Comparison of ENCODE assay signal across 10 mouse cellular contexts in the genomic region with DNA sequence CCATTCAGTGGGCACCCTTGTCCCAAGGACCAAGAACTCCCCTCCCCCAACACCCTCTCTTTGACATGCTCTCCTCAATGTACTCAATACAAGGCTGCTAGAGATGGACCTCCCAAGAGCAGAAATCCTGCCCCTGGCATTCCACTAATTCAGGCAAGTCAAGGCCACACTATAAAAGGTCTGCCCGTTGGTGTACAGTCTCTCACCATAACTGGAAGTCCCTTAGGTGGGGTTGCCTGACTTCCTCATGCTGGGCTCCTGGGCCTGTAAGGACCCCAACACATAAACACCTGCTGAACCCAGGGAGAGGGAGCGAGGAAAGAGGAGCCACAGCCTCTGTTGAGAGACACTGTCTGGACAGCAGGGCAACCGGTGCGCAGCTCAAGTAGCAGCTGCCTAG. TPM values are rescaled to one million over a fixed set of nuclear protein-coding genes. Genes with fewer than 3 reads are reported as not detected.
A peak's percentile ranks its signal among the peaks of the same experiment; 100 is the strongest.
DNase-seq lines count a peak whose midpoint lies in the region; ATAC-seq and TF ChIP-seq lines count a peak whose summit lies in the region.
"Had no signal": no experiment of that assay in that cellular context is flagged by ENCODE, and none has a peak within 500 bp of the region (broad histone marks: within the 10 kb centered on the region; RNA-seq: fewer than 3 reads in every experiment).

No protein-coding gene starts in this region.

- no peak for DNase-seq in heart, adult 2 months
- DNase-seq in heart, adult 9 months (ENCODE audit: low spot score in 2 of 2): no peak
- DNase-seq in hindbrain, embryonic 14.5 days (ENCODE audit: low spot score): no peak
- no peak for DNase-seq in gastrocnemius, postnatal 36 days
- no peak for DNase-seq in left cerebral cortex, adult 2 months (ENCODE audit: extremely low spot score in 1 of 2, low spot score in 2 of 2)
- no peak for DNase-seq in thymus, adult 18-20 months

- WGBS in heart, adult 2 months: 90% methylated on average over 4 of the region's 4 CpGs
- WGBS in hindbrain, embryonic 14.5 days: 94% methylated on average over 4 of the region's 4 CpGs
- 89% methylated on average over 4 of the region's 4 CpGs for WGBS in midbrain, embryonic 13.5 days

- no peaks in the 10 kb centered on the region for H3K27me3 ChIP-seq in heart, adult 2 months (ENCODE audit: control insufficient read depth, insufficient read depth, low read length)
- H3K27me3 ChIP-seq in hindbrain, embryonic 14.5 days (ENCODE audit: control insufficient read depth, insufficient read depth, low read length): no peaks in the 10 kb centered on the region
- no peaks in the 10 kb centered on the region for H3K27me3 ChIP-seq in midbrain, embryonic 13.5 days

- H3K27ac ChIP-seq in heart, adult 2 months: no peak overlapping the region
- H3K27ac ChIP-seq in bone marrow macrophage, adult 2 months (ENCODE audit: insufficient read depth, low read depth, low read length): no peak overlapping the region
- H3K27ac ChIP-seq in hindbrain, embryonic 14.5 days: no peak overlapping the region
- no peak overlapping the region for H3K27ac ChIP-seq in midbrain, embryonic 13.5 days
- H3K27ac ChIP-seq in left cerebral cortex, adult 2 months: no peak overlapping the region

- no peak for ATAC-seq in hindbrain, embryonic 14.5 days (ENCODE audit: low FRiP score)
- no peak for ATAC-seq in midbrain, embryonic 13.5 days
- ATAC-seq: CD4-positive, CD25-positive, alpha-beta regulatory T cell, adult 4 months had no signal

- H3K79me2 ChIP-seq in heart, adult 2 months (replicated peaks; ENCODE audit: control insufficient read depth, insufficient read depth, low read length): no peaks in the 10 kb centered on the region

- no peaks in the 10 kb centered on the region for H3K36me3 ChIP-seq in heart, adult 2 months (ENCODE audit: control insufficient read depth, insufficient read depth, low read length)
- peaks cover 37% of the 10 kb centered on the region for H3K36me3 ChIP-seq in hindbrain, embryonic 14.5 days (replicated peaks; ENCODE audit: control insufficient read depth, insufficient read depth)
- H3K36me3 ChIP-seq in midbrain, embryonic 13.5 days: peaks cover 43% of the 10 kb centered on the region

- TF ChIP-seq POLR2A in heart, adult 2 months (IDR thresholded peaks at IDR 0.05; ENCODE audit: insufficient read depth, low read depth, low read length): no peak
- no peak for TF ChIP-seq POLR2A in bone marrow macrophage, adult 2 months (IDR thresholded peaks at IDR 0.05; ENCODE audit: borderline replicate concordance, low read depth, low read length)

- peak overlapping the region; percentile 70 for H3K4me2 ChIP-seq in hindbrain, embryonic 14.5 days (replicated peaks)
- H3K4me2 ChIP-seq in midbrain, embryonic 13.5 days (replicated peaks): peak overlapping the region; percentile 94

- H3K9ac ChIP-seq in heart, adult 2 months (ENCODE audit: low read depth, low read length): peak overlapping the region; percentile 87; the same call in 1 of the 2 replicates
- peak overlapping the region; percentile 81; the same call in 1 of the 2 replicates for H3K9ac ChIP-seq in hindbrain, embryonic 14.5 days
- H3K9ac ChIP-seq in midbrain, embryonic 13.5 days (replicated peaks): peak overlapping the region; percentile 83

- intact Hi-C loops in heart, adult 2 months (cut with DNase I): loop anchor here (2.0 kb wide), 3 partner anchors 29 to 191 kb away; a partner anchor contains a TSS
- intact Hi-C loops in gastrocnemius, postnatal 36 days (cut with DNase I): loop anchor here (5.0 kb wide), 2 partner anchors 81 to 156 kb away; a partner anchor contains a TSS
- intact Hi-C loops in left cerebral cortex, adult 2 months (cut with DNase I): loop anchor here (1.0 to 2.0 kb wide), 2 partner anchors 28 to 157 kb away; a partner anchor contains a TSS

- no peak for TF ChIP-seq EP300 in heart, adult 2 months (IDR thresholded peaks at IDR 0.05; ENCODE audit: insufficient read depth, low read depth, low read length)

- no peak for TF ChIP-seq CTCF in heart, adult 2 months (IDR thresholded peaks at IDR 0.05)
- TF ChIP-seq CTCF in bone marrow macrophage, adult 2 months (IDR thresholded peaks at IDR 0.05; ENCODE audit: low read depth, low read length): no peak
- no peak for TF ChIP-seq CTCF in left cerebral cortex, adult 2 months (IDR thresholded peaks at IDR 0.05)

- H3K4me1 ChIP-seq in heart, adult 2 months (ENCODE audit: control insufficient read depth, insufficient read depth, low read length): peaks cover 4% of the 10 kb centered on the region
- peaks cover 7% of the 10 kb centered on the region for H3K4me1 ChIP-seq in bone marrow macrophage, adult 2 months (ENCODE audit: control insufficient read depth, insufficient read depth, low read length)
- peaks cover 7% of the 10 kb centered on the region for H3K4me1 ChIP-seq in hindbrain, embryonic 14.5 days (replicated peaks; ENCODE audit: control insufficient read depth, insufficient read depth, low read length)
- peaks cover 16% of the 10 kb centered on the region for H3K4me1 ChIP-seq in midbrain, embryonic 13.5 days (replicated peaks)

- H3K9me3 ChIP-seq in hindbrain, embryonic 14.5 days (ENCODE audit: control insufficient read depth, low read length): no peaks in the 10 kb centered on the region
- no peaks in the 10 kb centered on the region for H3K9me3 ChIP-seq in midbrain, embryonic 13.5 days

- no peak overlapping the region for H3K4me3 ChIP-seq in heart, adult 2 months
- peak overlapping the region; percentile 86 for H3K4me3 ChIP-seq in bone marrow macrophage, adult 2 months (ENCODE audit: insufficient read depth, low read length)
- peak overlapping the region; percentile 82; the same call in 1 of the 2 replicates for H3K4me3 ChIP-seq in hindbrain, embryonic 14.5 days (replicated peaks; ENCODE audit: low read length)
- H3K4me3 ChIP-seq in midbrain, embryonic 13.5 days (replicated peaks): peak overlapping the region; percentile 84
- H3K4me3 ChIP-seq in left cerebral cortex, adult 2 months: no peak overlapping the region; the same call in 1 of the 2 replicates

RNA-seq across cellular contexts. Expression of a gene that starts 1.3 kb away (rescaled TPM):
- total RNA-seq in heart, adult 2 months (2021): 1 to 10 TPM; 3.6 to 3.7 TPM
- 6.5 and 8.7 TPM in 2 replicates for polyA plus RNA-seq in heart, adult 2 months (2012; rRNA removed)
- polyA plus RNA-seq in bone marrow macrophage, adult 2 months (2012; ENCODE audit: insufficient read depth, insufficient read length, missing spikeins): 7.1 TPM in 2 replicates
- polyA plus RNA-seq in hindbrain, embryonic 14.5 days (2014; fragmentation: Nextera tagmentation; extraction: Ambion mirVana): 13.3 and 14.0 TPM in 2 replicates
- 14.9 and 15.1 TPM in 2 replicates for polyA plus RNA-seq in midbrain, embryonic 13.5 days (2015; fragmentation: Nextera tagmentation; extraction: Ambion mirVana)
- total RNA-seq in gastrocnemius, postnatal 36 days (2021): 1 to 10 TPM; 4.0 to 4.8 TPM
- total RNA-seq in left cerebral cortex, adult 2 months (2021): 10 to 100 TPM; 10.7 to 12.1 TPM

RNA-seq across cellular contexts. Expression of a gene that starts 8.8 kb away (rescaled TPM):
- not detected for total RNA-seq in heart, adult 2 months (2021)
- polyA plus RNA-seq in heart, adult 2 months (2012; rRNA removed): not detected in 2 replicates
- not detected in 2 replicates for polyA plus RNA-seq in bone marrow macrophage, adult 2 months (2012; ENCODE audit: insufficient read depth, insufficient read length, missing spikeins)
- not detected in 2 replicates for polyA plus RNA-seq in hindbrain, embryonic 14.5 days (2014; fragmentation: Nextera tagmentation; extraction: Ambion mirVana)
- polyA plus RNA-seq in midbrain, embryonic 13.5 days (2015; fragmentation: Nextera tagmentation; extraction: Ambion mirVana): not detected in 2 replicates
- total RNA-seq in gastrocnemius, postnatal 36 days (2021): under 1 TPM; 0.17 to 0.20 TPM
- under 1 TPM; 0.18 to 0.54 TPM for total RNA-seq in left cerebral cortex, adult 2 months (2021)
- total RNA-seq: gastrocnemius, adult 8-10 months had no signal
- polyA plus RNA-seq: CD4-positive, CD25-positive, alpha-beta regulatory T cell, adult 4 months had no signal

RNA-seq across cellular contexts. Expression of a gene that starts 28.7 kb away (rescaled TPM):
- total RNA-seq in heart, adult 2 months (2021): not detected
- 0.12 and 0.39 TPM in 2 replicates for polyA plus RNA-seq in heart, adult 2 months (2012; rRNA removed)
- not detected in 2 replicates for polyA plus RNA-seq in bone marrow macrophage, adult 2 months (2012; ENCODE audit: insufficient read depth, insufficient read length, missing spikeins)
- 0.51 and 0.53 TPM in 2 replicates for polyA plus RNA-seq in hindbrain, embryonic 14.5 days (2014; fragmentation: Nextera tagmentation; extraction: Ambion mirVana)
- polyA plus RNA-seq in midbrain, embryonic 13.5 days (2015; fragmentation: Nextera tagmentation; extraction: Ambion mirVana): 0.12 and 0.15 TPM in 2 replicates
- total RNA-seq in gastrocnemius, postnatal 36 days (2021): not detected
- total RNA-seq in left cerebral cortex, adult 2 months (2021): under 1 TPM; 0.27 to 0.35 TPM
- total RNA-seq: gastrocnemius, adult 8-10 months had no signal
- polyA plus RNA-seq: CD4-positive, CD25-positive, alpha-beta regulatory T cell, adult 4 months had no signal

RNA-seq across cellular contexts. Expression of a gene that starts 28.8 kb away (rescaled TPM):
- 10 to 100 TPM; 17.6 to 20.4 TPM for total RNA-seq in heart, adult 2 months (2021)
- polyA plus RNA-seq in heart, adult 2 months (2012; rRNA removed): 11.9 and 15.6 TPM in 2 replicates
- 29.3 and 30.7 TPM in 2 replicates for polyA plus RNA-seq in bone marrow macrophage, adult 2 months (2012; ENCODE audit: insufficient read depth, insufficient read length, missing spikeins)
- polyA plus RNA-seq in hindbrain, embryonic 14.5 days (2014; fragmentation: Nextera tagmentation; extraction: Ambion mirVana): 163 and 182 TPM in 2 replicates
- polyA plus RNA-seq in midbrain, embryonic 13.5 days (2015; fragmentation: Nextera tagmentation; extraction: Ambion mirVana): 153 and 157 TPM in 2 replicates
- 10 to 100 TPM; 14.0 to 14.9 TPM for total RNA-seq in gastrocnemius, postnatal 36 days (2021)
- 10 to 100 TPM; 42.3 to 43.1 TPM for total RNA-seq in left cerebral cortex, adult 2 months (2021)

RNA-seq across cellular contexts. Expression of a gene that starts 31.7 kb away (rescaled TPM):
- under 1 TPM; 0.05 to 0.23 TPM for total RNA-seq in heart, adult 2 months (2021)
- polyA plus RNA-seq in heart, adult 2 months (2012; rRNA removed): 0.33 and 0.41 TPM in 2 replicates
- not detected in 2 replicates for polyA plus RNA-seq in bone marrow macrophage, adult 2 months (2012; ENCODE audit: insufficient read depth, insufficient read length, missing spikeins)
- polyA plus RNA-seq in hindbrain, embryonic 14.5 days (2014; fragmentation: Nextera tagmentation; extraction: Ambion mirVana): 0.09 and 0.16 TPM in 2 replicates
- polyA plus RNA-seq in midbrain, embryonic 13.5 days (2015; fragmentation: Nextera tagmentation; extraction: Ambion mirVana): 0.08 and 0.47 TPM in 2 replicates
- total RNA-seq in gastrocnemius, postnatal 36 days (2021): 10 to 100 TPM; 12.6 to 26.2 TPM
- total RNA-seq in left cerebral cortex, adult 2 months (2021): 1 to 10 TPM; 3.4 TPM
- polyA plus RNA-seq: CD4-positive, CD25-positive, alpha-beta regulatory T cell, adult 4 months had no signal

Comparison
In these comparisons a context has a peak if more than half of its experiments do, and no peak if none do; other contexts are left out.
1. H3K4me3 ChIP-seq: peak in bone marrow macrophage, adult 2 months (single experiment), hindbrain, embryonic 14.5 days (single experiment) and midbrain, embryonic 13.5 days (single experiment); none in heart, adult 2 months (single experiment) and left cerebral cortex, adult 2 months (single experiment).
2. Peak in every context shown above with its lines, with median percentiles within 50 percentile points of each other: H3K9ac ChIP-seq.